Mouse (Mus musculus) CH12.LX (cell line): Measurements from ENCODE around the gene Gm12185.
"Not testable (repeated sequence)": the region's sequence is repeated elsewhere in the genome, so short reads cannot be mapped to it uniquely, and the experiment has no call there.

Experiments used
- CTCF ChIP-seq, 2 experiments: IDR thresholded peaks in 1 of 2; conservative IDR thresholded peaks in 1 of 2; 2 replicates each; pipeline ENCODE4 v1.5.1; 2011 to 2012; ENCODE audit warnings: low read depth in 2 of 2, low read length in 2 of 2, improper control_type of control experiment in 1 of 2, inconsistent platforms in 1 of 2, mild to moderate bottlenecking in 1 of 2, moderate library complexity in 1 of 2
- ELF1 ChIP-seq: IDR thresholded peaks from 2 replicates; pipeline ENCODE4 v1.6.1; 2014; ENCODE audit warnings: low read depth, mild to moderate bottlenecking, inconsistent platforms, low read length, improper control_type of control experiment
- ETS1 ChIP-seq: conservative IDR thresholded peaks from 2 replicates; pipeline ENCODE4 v1.6.1; 2012; ENCODE audit warnings: low read depth, mild to moderate bottlenecking, inconsistent platforms, low read length, improper control_type of control experiment, moderate library complexity
- MAFK ChIP-seq: IDR thresholded peaks from 2 replicates; pipeline ENCODE4 v1.6.1; 2011; ENCODE audit warnings: low read length, improper control_type of control experiment; ENCODE audit not compliant: insufficient replicate concordance
- MAX ChIP-seq: IDR thresholded peaks from 2 replicates; pipeline ENCODE4 v1.6.1; 2011; ENCODE audit warnings: low read length, improper control_type of control experiment
- USF1 ChIP-seq: IDR thresholded peaks from 2 replicates; pipeline ENCODE4 v1.6.1; 2014; ENCODE audit warnings: low read depth, mild to moderate bottlenecking, inconsistent platforms, low read length, improper control_type of control experiment

- TF ChIP-seq MAFK; ELF1; MAX; USF1; CTCF (conservative IDR thresholded peaks at IDR 0.05 in 1 of 2, IDR thresholded peaks at IDR 0.05 in 1 of 2; ENCODE audit: low read depth in 2 of 2, low read length in 2 of 2); ETS1: not testable (repeated sequence)
Measured at GRCm38 (mm10) chr11:48982848-48983247, 9.2 kb downstream of the Gm12185 start.
